Mouse (Mus musculus): Measurements from ENCODE around the gene Ifit2. TPM values are rescaled to one million over a fixed set of nuclear protein-coding genes. Genes with fewer than 3 reads are reported as not detected.
A peak's percentile ranks its signal among the peaks of the same experiment; 100 is the strongest.

Ifit2 gene
- polyA plus RNA-seq, 1 experiment from 2014 or later, result 4.7 TPM

DNA sequence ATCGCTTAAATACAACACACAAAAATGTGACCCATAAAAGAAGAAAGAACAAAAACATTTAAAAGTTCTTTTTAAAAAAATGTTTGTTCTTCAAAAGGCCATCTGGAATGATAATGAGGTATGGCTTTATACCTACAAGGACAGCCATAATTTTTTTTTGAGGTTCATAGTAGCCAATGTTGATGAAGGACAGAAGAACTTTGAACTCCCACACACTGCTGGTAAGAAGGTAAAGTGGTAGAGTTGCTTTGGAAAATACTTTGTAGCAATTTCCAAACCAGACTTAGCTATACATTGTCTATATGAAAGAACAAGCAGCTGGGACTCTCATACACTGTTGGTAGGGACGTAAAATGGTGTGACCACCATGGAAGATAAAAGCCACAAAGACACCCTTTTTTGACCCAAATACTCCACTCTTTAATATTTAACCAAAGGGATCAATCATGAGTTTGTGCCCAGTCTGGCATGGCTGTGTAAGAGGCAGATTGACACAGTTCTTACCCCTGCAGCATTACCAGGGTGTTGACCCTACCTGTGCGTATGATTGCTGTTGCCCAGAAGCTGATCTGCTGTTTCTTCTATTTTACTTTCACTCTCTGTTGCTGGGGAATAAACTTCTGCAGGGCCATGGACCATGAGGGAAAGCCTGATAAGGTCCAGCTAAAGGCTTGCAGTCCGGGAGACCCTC is 18.3 kb upstream of the Ifit2 start:
- H3K27ac ChIP-seq (ENCODE audit: low read depth, low read length), result no peak overlapping the region
- no peaks in the 10 kb centered on the region for H3K4me1 ChIP-seq (ENCODE audit: control insufficient read depth, insufficient read depth, low read length)
- H3K36me3 ChIP-seq (ENCODE audit: control insufficient read depth, insufficient read depth, low read length), result no peaks in the 10 kb centered on the region
- H3K4me2 ChIP-seq, result no peak overlapping the region
- WGBS, result 94% methylated on average over 4 of the region's 4 CpGs
- ATAC-seq (ENCODE audit: low FRiP score), result no peak
- no peaks in the 10 kb centered on the region for H3K9me3 ChIP-seq (ENCODE audit: control insufficient read depth, low read length)
- no peak overlapping the region for H3K9ac ChIP-seq (ENCODE audit: low read length)
- DNase-seq (ENCODE audit: low spot score, missing footprints), result no peak
- H3K4me3 ChIP-seq (ENCODE audit: low read depth, low read length), result no peak overlapping the region
- H3K27me3 ChIP-seq (ENCODE audit: control insufficient read depth, insufficient read depth, low read length), result no peaks in the 10 kb centered on the region

DNA sequence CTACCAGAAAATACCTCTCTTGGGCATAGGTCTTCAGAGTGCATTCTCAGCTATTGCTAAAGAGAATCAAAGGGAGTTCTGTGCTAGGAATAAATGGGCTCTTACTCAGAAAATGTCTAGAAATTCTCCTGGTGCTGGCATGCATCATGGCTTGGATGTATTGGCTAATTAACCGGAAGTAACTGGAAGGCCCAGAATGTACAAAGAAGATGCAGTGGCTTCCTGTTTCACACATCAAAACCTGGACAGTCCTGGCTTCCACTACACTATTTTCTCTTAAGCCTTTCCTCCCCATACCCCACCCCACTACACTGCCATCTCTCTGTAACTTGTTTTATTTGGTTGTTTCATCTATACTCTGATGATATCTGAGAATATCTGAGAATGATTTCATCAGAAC is 11.1 kb upstream of the Ifit2 start:
- Histone ChIP-seq H3K4me2 (no peak overlapping the region), H3K27ac (ENCODE audit: low read depth, low read length) (no peak overlapping the region), H3K9ac (ENCODE audit: low read length) (no peak overlapping the region), H3K4me1 (ENCODE audit: control insufficient read depth, insufficient read depth, low read length) (no peaks in the 10 kb centered on the region), H3K27me3 (ENCODE audit: control insufficient read depth, insufficient read depth, low read length) (no peaks in the 10 kb centered on the region), H3K4me3 (ENCODE audit: low read depth, low read length) (no peak overlapping the region), H3K9me3 (ENCODE audit: control insufficient read depth, low read length) (no peaks in the 10 kb centered on the region), H3K36me3 (ENCODE audit: control insufficient read depth, insufficient read depth, low read length) (no peaks in the 10 kb centered on the region)
- no peak for DNase-seq (ENCODE audit: low spot score, missing footprints)
- WGBS, result 96% methylated on average over 1 of the region's 1 CpGs
- ATAC-seq (ENCODE audit: low FRiP score), result no peak

DNA sequence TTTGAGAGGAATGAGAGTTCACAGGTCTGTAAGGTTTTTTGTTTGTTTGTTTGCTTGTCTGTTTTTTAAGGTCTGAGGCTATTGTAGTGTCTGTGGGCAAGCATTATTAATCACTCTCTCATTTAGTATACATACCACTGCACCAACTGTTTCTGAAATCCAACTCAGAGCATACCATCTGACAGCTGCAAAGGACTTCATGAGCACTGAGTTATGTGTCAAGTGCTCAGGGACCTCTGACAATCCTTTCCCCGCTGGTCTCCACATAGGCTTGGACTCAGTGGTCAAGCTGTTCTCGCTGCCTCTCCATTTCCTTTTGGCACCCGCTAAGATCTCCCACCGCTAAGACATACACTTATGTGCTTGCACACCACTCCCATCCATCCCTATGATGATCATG is 4.3 kb upstream of the Ifit2 start:
- Histone ChIP-seq H3K9ac (ENCODE audit: low read length) (no peak overlapping the region), H3K27me3 (ENCODE audit: control insufficient read depth, insufficient read depth, low read length) (no peaks in the 10 kb centered on the region), H3K9me3 (ENCODE audit: control insufficient read depth, low read length) (no peaks in the 10 kb centered on the region), H3K4me1 (ENCODE audit: control insufficient read depth, insufficient read depth, low read length) (peaks cover 2% of the 10 kb centered on the region; the same call in 1 of the 2 replicates), H3K4me3 (ENCODE audit: low read depth, low read length) (no peak overlapping the region), H3K36me3 (ENCODE audit: control insufficient read depth, insufficient read depth, low read length) (no peaks in the 10 kb centered on the region), H3K27ac (ENCODE audit: low read depth, low read length) (no peak overlapping the region), H3K4me2 (no peak overlapping the region)
- WGBS, result 88% methylated on average over 4 of the region's 4 CpGs
- peak; percentile 37 for DNase-seq (ENCODE audit: low spot score, missing footprints)
- ATAC-seq (ENCODE audit: low FRiP score), result no peak

DNA sequence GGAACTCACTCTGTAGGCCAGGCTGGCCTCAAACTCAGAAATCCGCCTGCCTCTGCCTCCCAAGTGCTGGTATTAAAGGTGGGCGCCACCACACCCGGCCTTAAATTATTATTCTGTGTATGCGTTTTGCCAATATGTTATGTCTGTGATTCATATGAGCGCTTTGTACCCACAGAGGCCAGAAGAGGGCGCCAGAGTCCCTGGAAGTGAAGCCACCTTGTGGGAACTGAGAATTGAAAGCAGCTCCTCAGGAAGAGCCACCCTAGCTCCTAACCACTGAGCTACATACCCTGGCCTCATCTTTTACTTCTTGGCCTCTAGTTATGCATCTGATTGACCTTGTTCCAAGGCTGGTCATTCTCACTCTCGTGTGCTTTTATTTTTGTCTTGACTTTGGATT is 2.5 kb upstream of the Ifit2 start:
- no peak overlapping the region for H3K27ac ChIP-seq (ENCODE audit: low read depth, low read length)
- ATAC-seq (ENCODE audit: low FRiP score) (no peak), DNase-seq (ENCODE audit: low spot score, missing footprints) (peak; percentile 92)
- H3K4me2 ChIP-seq, result no peak overlapping the region
- peaks cover 2% of the 10 kb centered on the region; the same call in 1 of the 2 replicates for H3K4me1 ChIP-seq (ENCODE audit: control insufficient read depth, insufficient read depth, low read length)
- no peaks in the 10 kb centered on the region for H3K36me3 ChIP-seq (ENCODE audit: control insufficient read depth, insufficient read depth, low read length)
- H3K27me3 ChIP-seq (ENCODE audit: control insufficient read depth, insufficient read depth, low read length), result no peaks in the 10 kb centered on the region
- no peak overlapping the region for H3K9ac ChIP-seq (ENCODE audit: low read length)
- H3K4me3 ChIP-seq (ENCODE audit: low read depth, low read length), result no peak overlapping the region
- H3K9me3 ChIP-seq (ENCODE audit: control insufficient read depth, low read length), result no peaks in the 10 kb centered on the region
- WGBS, result 32% methylated on average over 7 of the region's 7 CpGs

DNA sequence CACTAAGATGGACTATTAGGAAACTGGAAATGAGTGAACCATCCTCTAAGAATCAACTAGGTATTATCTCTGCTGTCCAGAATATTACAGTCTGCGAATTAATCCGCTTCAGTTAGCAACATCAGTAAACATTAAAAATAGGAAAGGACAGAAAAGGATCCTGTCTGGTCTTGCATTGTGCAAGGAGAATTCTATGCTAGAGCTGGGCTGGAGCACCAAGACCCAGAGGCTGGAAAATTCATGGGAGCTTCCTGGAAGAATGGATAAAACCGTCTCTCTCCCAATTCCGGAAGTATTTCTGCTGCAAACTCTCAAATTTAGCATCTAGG is 325 bp upstream of the Ifit2 start:
- Histone ChIP-seq H3K36me3 (ENCODE audit: control insufficient read depth, insufficient read depth, low read length) (no peaks in the 10 kb centered on the region), H3K4me1 (ENCODE audit: control insufficient read depth, insufficient read depth, low read length) (peaks cover 2% of the 10 kb centered on the region; the same call in 1 of the 2 replicates), H3K27ac (ENCODE audit: low read depth, low read length) (no peak overlapping the region), H3K4me2 (peak overlapping the region; percentile 63), H3K9ac (ENCODE audit: low read length) (peak overlapping the region; percentile 59), H3K9me3 (ENCODE audit: control insufficient read depth, low read length) (no peaks in the 10 kb centered on the region), H3K27me3 (ENCODE audit: control insufficient read depth, insufficient read depth, low read length) (no peaks in the 10 kb centered on the region), H3K4me3 (ENCODE audit: low read depth, low read length) (peak overlapping the region; percentile 29)
- ATAC-seq (ENCODE audit: low FRiP score) (peak; percentile 15; the same call in 1 of the 2 replicates), DNase-seq (ENCODE audit: low spot score, missing footprints) (peak; percentile 92)
- 35% methylated on average over 4 of the region's 4 CpGs for WGBS

DNA sequence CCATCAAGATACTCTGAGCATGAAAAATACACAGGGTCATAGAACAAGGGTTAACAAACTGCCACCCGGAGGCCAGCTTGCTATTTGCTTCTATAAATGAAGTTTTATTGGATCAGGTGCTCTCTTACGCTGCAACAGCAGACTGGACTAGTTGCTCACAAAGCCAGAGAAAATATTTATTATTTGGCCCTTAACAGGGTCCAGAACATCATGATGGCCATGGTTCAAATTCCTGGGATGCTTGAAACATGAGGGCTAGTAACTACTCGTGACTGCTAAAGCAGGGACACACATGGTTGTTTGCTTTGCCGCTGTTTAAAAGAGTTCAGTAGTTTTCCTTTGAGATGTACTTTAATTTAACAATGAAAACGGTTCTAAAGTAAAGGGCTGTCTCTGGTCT is 1.5 kb downstream of the Ifit2 start:
- peaks cover 2% of the 10 kb centered on the region; the same call in 1 of the 2 replicates for H3K4me1 ChIP-seq (ENCODE audit: control insufficient read depth, insufficient read depth, low read length)
- 80% methylated on average over 5 of the region's 5 CpGs for WGBS
- no peak overlapping the region for H3K4me3 ChIP-seq (ENCODE audit: low read depth, low read length)
- no peaks in the 10 kb centered on the region for H3K36me3 ChIP-seq (ENCODE audit: control insufficient read depth, insufficient read depth, low read length)
- no peak overlapping the region for H3K27ac ChIP-seq (ENCODE audit: low read depth, low read length)
- DNase-seq (ENCODE audit: low spot score, missing footprints), result no peak
- H3K27me3 ChIP-seq (ENCODE audit: control insufficient read depth, insufficient read depth, low read length), result no peaks in the 10 kb centered on the region
- no peak for ATAC-seq (ENCODE audit: low FRiP score)
- no peaks in the 10 kb centered on the region for H3K9me3 ChIP-seq (ENCODE audit: control insufficient read depth, low read length)
- H3K9ac ChIP-seq (ENCODE audit: low read length), result no peak overlapping the region
- no peak overlapping the region for H3K4me2 ChIP-seq

DNA sequence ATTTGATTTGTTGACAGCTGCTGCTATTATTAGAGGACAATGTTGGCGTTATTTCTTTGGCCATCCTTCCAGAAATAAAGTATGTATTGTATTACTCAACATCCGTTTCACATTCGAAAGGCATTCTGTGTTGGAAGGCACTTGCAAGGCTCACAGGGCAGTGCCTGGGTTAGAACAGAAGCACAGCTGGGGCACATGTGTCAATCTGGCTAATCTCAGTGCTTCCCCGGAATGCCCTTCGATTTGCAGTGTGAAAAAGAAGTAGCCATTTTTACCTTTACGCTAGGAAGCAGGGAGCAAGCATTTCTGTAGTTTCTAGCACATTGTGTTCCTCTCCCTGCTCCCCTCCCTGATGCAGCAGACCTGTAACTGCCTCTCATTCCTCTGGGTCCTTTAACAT is 2.5 kb downstream of the Ifit2 start:
- H3K27me3 ChIP-seq (ENCODE audit: control insufficient read depth, insufficient read depth, low read length), result no peaks in the 10 kb centered on the region
- no peaks in the 10 kb centered on the region for H3K36me3 ChIP-seq (ENCODE audit: control insufficient read depth, insufficient read depth, low read length)
- no peak overlapping the region for H3K4me2 ChIP-seq
- no peaks in the 10 kb centered on the region for H3K9me3 ChIP-seq (ENCODE audit: control insufficient read depth, low read length)
- 65% methylated on average over 6 of the region's 6 CpGs for WGBS
- H3K4me1 ChIP-seq (ENCODE audit: control insufficient read depth, insufficient read depth, low read length), result peaks cover 2% of the 10 kb centered on the region; the same call in 1 of the 2 replicates
- H3K27ac ChIP-seq (ENCODE audit: low read depth, low read length), result no peak overlapping the region
- H3K4me3 ChIP-seq (ENCODE audit: low read depth, low read length), result no peak overlapping the region
- DNase-seq (ENCODE audit: low spot score, missing footprints), result no peak
- no peak for ATAC-seq (ENCODE audit: low FRiP score)
- no peak overlapping the region for H3K9ac ChIP-seq (ENCODE audit: low read length)

DNA sequence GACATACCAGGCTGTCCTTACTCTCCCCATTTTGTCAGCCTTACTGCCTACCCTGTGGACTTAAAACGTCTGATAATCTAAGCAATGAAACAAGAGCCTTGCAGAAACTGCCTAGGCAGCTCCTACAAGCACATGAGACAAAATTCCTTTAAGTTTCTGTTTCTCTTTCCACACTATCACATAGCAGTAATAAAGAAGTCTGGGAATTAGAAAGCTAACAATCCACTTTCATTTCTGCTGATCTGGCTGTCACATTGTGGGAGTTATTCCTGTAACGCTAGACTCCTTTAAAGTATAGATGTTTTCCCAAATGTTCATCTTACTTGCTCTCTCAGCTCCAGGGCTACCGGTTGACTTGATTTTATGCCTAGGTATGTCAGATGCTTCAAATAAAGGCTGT is 3.0 kb downstream of the Ifit2 start:
- H3K9me3 ChIP-seq (ENCODE audit: control insufficient read depth, low read length), result no peaks in the 10 kb centered on the region
- H3K4me2 ChIP-seq, result no peak overlapping the region
- no peak overlapping the region for H3K4me3 ChIP-seq (ENCODE audit: low read depth, low read length)
- DNase-seq (ENCODE audit: low spot score, missing footprints) (no peak), ATAC-seq (ENCODE audit: low FRiP score) (no peak)
- no peaks in the 10 kb centered on the region for H3K36me3 ChIP-seq (ENCODE audit: control insufficient read depth, insufficient read depth, low read length)
- H3K9ac ChIP-seq (ENCODE audit: low read length), result no peak overlapping the region
- 74% methylated on average over 3 of the region's 3 CpGs for WGBS
- peaks cover 2% of the 10 kb centered on the region; the same call in 1 of the 2 replicates for H3K4me1 ChIP-seq (ENCODE audit: control insufficient read depth, insufficient read depth, low read length)
- H3K27ac ChIP-seq (ENCODE audit: low read depth, low read length), result no peak overlapping the region
- no peaks in the 10 kb centered on the region for H3K27me3 ChIP-seq (ENCODE audit: control insufficient read depth, insufficient read depth, low read length)

DNA sequence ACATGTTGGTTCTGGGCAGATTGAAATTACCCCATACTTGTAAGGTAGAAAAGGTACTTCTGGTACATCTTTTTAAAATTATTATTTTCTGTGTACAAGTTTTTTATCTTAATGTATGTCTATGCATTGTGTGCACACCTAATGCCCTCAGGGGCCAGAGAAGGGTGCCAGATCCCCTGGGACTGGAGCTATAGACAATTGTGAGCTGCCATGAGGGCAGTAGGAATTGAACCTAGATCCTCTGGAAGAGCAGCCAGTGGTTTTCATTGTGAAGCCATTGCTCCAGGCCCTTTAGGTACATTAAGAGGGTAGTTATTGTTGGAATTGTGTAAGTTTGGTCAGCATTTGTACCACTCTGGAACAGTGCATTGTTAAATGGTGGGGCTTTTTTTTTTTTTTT is 3.6 kb downstream of the Ifit2 start:
- Histone ChIP-seq H3K27me3 (ENCODE audit: control insufficient read depth, insufficient read depth, low read length) (no peaks in the 10 kb centered on the region), H3K9ac (ENCODE audit: low read length) (no peak overlapping the region), H3K4me3 (ENCODE audit: low read depth, low read length) (no peak overlapping the region), H3K9me3 (ENCODE audit: control insufficient read depth, low read length) (no peaks in the 10 kb centered on the region), H3K36me3 (ENCODE audit: control insufficient read depth, insufficient read depth, low read length) (no peaks in the 10 kb centered on the region), H3K4me1 (ENCODE audit: control insufficient read depth, insufficient read depth, low read length) (peaks cover 2% of the 10 kb centered on the region; the same call in 1 of the 2 replicates), H3K27ac (ENCODE audit: low read depth, low read length) (no peak overlapping the region), H3K4me2 (no peak overlapping the region)
- ATAC-seq (ENCODE audit: low FRiP score), result no peak
- DNase-seq (ENCODE audit: low spot score, missing footprints), result peak; percentile 39
